Mouse (Mus musculus): ENCODE measurements around the gene Rab8a.

- TF ChIP-seq POLR2A (IDR thresholded peaks at IDR 0.05; ENCODE audit: borderline replicate concordance, low read depth, low read length): no peak
- no peak for TF ChIP-seq CTCF (IDR thresholded peaks at IDR 0.05; ENCODE audit: low read depth, low read length)
Measured at GRCm38 (mm10) chr8:72212751-72213150, 51.8 kb downstream of the Rab8a start, which contains the start of gene Cib3.
